Mouse (Mus musculus): ENCODE results near the gene Ybx1.

Gene Ybx1

DNA sequence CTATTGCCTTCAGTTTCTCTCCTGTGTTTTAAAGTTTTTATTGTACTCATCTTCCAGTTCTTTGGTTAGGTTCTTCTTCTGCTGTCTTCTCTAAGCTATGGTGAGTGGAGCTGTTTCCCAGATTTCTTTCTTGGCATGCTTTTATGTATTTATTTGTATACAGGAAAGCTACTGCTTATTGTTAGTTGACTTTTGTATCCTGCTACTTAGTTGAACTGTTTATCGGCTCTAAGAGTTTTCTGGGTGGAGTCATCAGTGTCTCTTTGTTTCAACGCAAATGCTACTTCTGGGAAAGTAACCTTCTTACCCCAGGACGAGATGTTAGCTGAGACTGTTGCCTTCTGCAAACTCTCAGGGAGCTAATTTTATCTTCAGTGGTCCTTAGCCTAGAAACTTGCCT lies 30.9 kb downstream of the Ybx1 start:
- DNase-seq = no peak

DNA sequence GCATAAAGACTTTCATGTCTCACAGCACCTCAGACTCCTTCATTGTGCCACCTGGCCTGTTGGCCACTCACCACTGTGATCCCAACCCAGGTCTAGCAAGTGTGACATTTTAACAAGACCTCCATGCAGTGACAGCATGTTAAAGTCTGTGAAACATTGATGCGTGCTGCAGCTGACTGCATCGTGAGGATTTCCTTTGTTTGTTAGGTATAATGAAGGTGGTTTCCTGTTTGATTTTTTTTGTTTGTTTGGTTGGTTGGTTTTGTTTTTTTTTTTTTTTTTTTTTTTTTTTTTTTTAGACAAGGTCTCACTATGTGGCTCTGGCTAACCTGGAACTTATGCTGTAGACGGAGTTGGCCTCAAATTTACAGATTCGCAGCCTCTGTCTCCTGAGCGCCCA lies 31.9 kb downstream of the Ybx1 start:
- no peak for DNase-seq

DNA sequence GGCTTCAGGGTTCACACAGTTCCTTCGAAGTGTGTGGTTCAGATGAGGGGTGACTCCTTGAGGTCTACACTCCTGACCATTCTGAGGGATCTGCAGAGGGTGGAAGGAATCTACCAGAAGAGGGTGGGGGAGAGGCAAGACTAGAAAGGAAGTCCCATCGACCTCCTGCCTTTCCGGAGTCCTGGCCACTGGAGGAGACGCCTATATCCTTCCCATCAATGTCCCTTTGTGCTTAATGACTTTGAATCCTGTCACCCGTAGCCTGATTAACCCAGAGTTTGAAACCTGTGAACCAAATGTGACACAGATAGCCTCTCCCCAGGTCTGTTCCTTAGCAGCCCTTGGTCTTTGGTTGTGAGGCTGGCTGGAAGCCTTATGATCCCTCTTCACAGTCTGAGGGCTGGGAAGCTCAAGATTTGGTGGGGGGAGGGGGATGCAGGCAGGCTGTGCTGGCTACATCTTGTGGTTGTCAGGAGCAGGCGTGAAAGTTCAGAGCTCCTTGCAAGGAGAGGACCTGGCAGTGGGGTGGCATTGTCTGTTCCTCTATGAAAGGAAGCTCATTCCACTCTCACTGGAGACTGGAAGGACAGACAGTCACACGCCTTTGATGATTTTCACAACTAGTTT lies 33.2 kb downstream of the Ybx1 start:
- no peak for DNase-seq

DNA sequence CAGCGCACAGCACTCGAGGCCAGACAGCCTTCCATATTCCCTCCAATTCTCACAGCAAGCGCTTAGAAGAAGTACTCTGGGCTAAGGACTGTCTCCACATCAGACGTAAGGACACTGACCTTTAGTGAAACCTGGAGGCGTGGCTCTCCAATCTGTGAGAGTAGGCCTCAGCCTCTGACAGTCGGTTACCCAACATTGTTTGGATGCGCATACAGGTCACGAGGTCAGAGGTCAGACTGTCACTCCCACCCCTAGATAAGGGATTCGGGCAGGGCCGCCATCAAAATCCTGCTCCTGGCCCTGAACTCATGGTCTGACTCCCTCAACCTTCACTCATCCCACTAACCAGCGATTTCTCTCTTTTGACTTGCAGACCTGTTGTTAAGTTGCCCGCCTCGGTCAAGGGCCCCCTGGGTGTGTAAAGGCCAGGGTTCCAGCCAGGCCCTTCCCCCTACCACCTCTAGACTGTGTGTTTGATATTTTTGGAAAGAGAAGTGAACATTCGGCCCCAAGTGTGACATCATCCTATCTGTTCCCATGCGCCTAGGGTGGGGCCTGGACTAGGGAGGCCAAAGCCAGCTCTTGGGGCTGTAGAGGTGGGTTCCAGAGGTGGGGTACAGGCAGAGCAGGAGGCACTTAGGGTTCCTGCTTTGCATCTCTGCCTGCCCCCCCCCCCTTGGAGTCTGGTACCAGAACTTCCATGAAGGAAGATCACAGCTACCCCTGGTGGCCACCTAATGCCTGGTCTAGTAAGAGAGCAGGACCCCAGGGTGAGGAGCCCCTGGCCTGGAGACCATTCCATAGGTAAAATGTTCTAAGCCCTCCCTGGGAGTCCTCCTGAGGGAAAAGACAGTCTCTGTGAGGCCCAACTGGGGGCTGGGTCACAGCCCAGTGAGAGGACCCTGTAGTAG lies 34.8 kb downstream of the Ybx1 start:
- DNase-seq = no peak

DNA sequence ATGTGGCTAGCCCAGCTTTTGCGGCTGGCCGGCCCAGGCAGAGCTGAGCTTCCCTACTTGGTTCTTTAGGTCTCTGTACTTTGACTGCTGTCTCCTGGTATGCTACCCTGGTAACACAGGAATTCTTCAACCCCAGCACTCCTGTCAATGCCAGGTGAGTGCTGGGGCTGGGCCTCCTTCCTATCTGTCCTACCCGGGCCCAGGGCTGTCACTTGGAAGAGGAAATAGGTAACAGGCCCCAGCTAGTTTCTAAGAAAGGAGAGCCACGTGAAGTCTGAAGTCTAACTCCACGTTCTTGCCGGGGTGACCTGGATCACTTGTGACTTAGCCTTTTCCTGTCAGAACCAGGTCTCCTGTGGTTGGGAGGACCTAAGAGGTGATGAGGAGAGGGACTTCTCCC lies 37.3 kb downstream of the Ybx1 start:
- DNase-seq = no peak

DNA sequence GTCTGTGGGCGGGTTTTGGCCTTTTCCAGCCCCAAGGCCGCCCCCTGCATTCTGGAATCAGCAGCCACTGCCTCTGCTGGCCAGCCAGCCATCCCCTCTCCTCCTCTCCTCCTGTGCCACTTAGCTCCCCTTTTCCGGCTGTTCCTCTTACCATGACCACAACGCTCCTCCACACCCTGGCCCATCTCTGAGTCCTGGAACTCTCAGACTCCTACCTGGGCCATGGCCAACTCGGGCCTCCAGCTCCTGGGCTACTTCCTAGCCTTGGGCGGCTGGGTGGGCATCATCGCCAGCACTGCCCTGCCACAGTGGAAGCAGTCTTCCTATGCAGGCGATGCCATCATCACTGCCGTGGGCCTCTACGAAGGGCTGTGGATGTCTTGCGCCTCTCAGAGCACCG lies 39.1 kb downstream of the Ybx1 start, which contains the start of gene Cldn19:
Gene Cldn19 (plus strand): TSS at position 64 of the 400 bp plus-strand sequence.
- DNase-seq = no peak

DNA sequence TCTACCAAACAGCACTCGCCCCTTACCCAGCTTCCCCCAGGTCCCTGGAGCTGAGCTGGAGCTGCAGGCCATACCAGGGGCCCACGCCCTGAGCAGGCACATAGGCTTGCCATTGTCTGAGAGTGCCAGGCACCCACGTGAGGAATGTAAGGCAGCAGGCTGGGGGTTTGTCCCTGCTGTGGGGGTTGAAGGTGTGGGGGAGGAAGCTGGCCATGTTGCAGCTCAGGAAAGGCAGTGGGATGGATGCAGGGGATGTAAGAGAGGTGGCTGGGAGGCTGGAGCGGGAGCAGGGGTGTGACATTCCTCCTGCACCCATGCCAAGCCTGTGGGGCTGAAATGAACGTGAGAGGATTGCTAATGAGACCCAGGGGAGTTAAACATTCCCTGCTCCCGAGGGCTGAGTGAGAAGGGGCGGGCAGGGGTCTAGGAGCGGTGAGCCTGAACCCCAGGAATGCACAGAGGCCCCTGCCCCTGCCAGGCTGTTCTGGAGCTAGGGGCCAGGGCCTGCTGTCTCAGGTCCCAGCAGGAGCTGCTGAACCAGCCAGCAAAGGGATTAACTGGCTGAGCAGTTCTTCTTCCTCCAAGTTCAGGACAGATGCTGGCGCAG lies 40.3 kb downstream of the Ybx1 start:
- DNase-seq = no peak

DNA sequence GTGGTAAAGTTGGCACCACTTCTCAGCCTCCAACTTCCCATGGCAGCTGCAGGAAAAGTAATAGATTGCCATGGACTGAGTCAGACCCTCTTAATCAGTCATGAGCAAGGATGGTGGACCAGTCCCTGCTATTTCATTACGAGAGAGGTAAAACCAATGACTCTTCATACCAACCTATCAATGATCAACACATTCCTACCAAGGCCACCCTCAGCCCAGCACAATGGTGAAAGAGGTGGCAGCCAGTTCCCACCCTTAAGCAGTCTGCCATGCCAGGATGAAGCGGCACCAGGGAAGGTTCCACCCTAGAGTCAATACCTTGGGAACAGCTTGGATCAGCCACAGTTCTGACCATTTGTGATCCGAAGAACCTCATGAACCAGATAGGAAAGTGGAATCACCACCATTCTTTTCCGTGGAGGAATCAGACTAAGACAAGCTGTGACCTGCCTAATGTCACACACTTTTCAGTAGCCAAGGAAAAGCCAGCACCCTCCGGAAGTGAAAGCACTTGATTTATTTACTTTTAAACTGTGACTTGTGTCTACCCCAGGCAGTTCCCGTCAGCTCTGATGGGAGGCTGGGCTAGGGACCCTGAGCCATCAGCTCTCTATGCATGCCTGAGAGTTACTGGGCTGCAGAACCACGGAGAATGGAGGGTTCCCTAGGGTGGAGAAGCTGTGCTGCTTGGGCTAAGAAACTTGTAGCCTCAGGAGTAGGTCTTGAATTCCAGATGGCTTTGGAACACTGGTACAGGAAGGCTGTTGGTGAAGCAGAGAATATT lies 42.2 kb downstream of the Ybx1 start:
- DNase-seq = no peak

DNA sequence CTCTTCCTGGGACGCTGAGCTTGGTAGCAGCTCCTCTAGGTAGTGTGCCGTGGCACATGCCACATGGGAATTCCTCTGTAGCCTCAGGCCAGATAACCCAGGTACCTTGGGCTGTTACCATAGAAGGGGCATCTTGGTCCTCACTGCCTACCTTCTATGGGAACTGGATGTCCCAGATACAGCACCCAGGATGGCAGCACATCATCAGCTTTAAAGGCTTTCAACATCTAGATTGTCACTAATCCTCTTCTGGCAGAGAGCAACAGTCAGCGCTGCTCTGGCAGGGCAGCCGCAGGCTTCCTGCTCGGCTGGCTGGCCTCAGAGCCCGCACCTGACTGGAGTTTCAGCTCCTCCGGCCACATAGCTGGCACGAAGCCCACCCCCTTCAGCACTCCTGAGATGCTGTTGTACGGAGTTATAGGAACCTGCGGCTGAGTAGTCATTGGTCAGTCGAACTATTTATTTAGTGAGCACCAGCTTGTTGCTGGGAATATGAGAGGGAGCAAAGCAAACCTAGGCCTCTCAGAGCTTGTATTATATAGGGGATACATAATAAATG lies 45.9 kb downstream of the Ybx1 start:
- DNase-seq = no peak

DNA sequence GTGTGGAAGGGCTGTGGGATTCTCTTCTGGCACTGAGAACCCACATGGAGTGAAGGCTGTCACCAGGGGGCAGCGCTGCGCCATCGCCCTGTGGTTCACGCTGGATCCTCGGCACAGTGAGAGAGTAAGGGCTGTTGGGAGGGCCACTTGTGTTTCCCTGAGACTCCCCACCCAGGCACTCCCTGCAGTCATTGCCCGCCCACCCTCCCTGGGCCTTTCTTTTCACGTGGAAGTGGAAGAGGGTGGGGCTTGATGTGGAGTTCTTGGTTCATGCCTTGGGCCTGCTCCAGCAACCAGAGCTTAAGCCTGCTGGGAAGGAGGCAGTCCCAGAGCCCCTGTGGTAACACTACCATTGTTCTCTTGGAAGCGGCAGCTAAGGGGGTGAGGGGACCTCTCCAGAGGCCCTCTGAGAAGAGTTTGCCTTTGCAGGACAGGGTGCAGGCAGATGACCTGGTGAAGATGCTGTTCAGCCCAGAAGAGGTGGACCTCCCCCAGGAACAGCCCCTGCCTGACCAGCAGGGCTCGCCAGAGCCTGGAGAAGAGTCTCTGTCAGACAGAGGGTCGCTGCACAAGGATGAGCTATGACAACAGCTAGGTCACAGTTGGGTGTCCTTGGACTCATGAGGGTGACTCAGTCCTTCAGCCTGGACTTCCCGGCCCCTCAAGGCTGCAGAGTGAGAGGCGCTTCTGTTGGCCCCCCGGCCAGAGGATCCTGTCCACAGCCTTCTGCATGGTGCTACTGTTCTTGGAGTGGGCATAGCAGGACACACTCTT lies 46.8 kb downstream of the Ybx1 start:
- DNase-seq = no peak

DNA sequence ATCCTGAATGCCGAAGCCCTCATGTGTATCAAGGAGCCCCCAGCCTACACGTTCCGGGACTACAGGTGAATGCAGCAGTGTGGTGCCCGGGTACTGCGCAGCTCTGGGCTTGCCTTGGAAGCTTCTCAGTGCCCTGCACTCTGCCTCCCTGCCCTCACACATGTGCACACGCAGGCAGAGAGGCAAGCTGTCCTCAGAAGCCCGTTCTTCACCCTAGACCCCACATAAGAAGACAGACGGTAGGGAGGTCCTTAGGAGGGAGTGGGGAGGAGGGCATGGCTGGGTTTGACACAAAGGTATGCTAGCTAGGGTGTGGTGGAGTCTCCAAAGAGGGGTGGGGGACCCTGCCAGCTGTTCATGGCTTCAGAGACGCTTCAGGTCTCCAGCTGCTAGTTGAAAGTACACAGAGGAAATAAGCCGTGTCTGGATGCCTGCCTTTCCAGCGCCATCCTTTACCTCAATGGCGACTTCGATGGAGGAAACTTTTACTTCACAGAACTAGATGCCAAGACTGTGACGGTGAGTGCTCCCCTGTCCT lies 47.6 kb downstream of the Ybx1 start:
- no peak for DNase-seq

DNA sequence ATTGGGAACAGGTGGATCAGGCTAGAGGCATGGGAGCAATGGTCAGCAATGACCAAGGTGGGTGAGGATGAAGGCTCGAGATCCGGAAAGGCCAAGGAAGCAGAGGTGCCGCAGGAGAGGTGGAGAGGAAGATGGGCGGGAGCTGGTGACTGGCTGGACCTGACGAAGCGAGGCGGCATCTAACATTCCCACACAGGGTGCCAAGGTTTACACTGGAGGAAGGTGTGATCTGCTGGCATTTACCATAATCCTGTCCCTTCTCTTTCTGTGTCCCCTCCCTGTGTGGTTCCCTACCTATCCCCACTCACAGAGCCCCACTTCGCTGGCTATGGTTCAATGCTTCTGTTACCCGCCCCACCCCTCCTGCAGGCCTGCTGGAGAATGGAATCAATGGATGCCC lies 48.4 kb downstream of the Ybx1 start:
- DNase-seq = no peak

DNA sequence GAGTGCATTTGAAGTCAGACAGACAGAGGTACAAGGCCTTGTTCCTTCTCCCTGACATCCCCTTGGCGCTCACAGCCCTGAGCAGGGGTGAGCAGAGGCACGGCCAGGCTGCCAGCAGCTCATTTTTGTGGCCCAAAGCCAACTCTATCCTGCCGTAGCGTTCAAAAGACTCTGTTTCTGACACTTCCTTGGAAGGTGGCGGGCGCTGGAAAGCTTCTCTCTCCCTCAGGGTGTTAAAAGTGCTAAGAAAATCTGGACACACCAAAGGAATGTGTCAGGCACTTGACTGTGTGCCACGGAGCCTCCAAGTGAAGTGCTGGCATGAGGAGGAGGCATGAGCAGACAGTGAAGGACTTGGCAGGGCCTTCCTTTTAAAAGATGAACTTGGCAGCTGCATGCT lies 48.8 kb downstream of the Ybx1 start:
- peak; percentile 49 for DNase-seq

DNA sequence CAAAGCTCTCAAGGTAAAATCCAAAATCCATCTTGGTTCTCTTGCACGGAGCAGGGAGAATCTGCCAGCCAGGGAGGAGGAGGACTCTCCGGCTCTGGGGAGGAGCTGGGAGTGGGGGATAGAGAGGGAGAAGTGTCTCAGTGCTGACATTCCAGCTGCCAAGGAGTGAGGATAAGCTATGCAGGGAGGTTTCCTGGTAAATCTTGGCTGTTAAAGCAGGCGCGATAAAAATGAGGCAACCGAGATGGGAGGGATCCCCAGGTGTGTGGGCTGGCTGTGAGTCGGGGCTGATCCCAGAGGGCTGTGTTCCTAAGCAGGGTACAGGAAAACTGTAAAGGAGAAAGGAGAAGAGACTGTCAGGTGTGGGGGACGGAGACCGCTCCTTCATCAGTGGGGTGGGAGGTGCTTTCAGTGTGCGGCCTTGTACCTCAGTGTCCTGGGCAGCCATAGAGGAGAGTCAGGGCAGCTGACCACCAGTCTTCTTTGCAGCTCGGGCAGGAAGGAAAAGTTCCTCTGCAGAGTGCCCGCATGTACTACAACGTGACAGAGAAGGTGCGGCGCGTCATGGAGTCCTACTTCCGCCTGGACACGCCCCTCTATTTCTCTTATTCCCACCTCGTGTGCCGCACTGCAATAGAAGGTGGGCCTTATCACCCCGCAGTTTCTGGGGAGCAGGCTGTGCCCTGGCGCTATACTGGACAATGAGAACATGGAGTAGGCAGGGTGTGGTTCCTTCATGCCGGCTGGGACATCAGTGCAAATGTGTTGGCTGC lies 49.8 kb downstream of the Ybx1 start:
- no peak for DNase-seq

DNA sequence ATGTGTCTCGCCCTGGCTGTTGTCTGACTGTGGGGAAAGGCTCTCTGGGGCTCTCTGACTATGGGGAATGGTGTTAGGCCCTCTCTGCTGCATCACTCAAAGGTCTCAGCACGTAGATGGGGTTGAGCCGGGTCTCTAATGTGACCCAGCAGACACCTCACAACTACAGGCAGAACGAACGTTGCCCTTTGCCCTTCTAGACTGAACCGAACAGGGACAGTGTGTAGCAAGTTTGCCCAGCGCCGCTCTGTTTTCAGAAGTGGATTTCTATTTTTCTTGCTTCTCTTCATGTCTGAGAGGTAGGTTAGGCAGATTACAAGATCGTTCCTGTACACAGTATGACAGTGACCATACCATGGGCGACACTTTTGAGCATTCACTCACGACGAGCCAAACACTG lies 51.8 kb downstream of the Ybx1 start:
- no peak for DNase-seq

DNA sequence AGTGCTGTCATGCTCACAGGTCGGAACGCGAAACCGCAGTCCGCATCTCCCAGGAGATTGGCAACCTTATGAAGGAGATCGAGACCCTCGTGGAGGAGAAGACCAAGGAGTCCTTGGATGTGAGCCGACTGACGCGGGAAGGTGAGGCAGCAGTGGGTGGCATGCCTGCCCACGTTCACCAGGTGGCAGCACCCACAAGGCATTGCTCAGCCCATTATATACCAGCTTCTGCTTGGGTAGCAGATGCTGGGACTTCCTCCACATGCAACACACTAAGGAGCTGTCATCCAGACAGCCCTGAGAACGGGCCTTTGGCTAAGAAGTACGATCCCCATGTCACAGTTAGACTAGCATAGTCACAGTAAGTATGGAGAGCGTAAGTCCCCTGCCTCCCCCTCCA lies 52.7 kb downstream of the Ybx1 start:
- no peak for DNase-seq

DNA sequence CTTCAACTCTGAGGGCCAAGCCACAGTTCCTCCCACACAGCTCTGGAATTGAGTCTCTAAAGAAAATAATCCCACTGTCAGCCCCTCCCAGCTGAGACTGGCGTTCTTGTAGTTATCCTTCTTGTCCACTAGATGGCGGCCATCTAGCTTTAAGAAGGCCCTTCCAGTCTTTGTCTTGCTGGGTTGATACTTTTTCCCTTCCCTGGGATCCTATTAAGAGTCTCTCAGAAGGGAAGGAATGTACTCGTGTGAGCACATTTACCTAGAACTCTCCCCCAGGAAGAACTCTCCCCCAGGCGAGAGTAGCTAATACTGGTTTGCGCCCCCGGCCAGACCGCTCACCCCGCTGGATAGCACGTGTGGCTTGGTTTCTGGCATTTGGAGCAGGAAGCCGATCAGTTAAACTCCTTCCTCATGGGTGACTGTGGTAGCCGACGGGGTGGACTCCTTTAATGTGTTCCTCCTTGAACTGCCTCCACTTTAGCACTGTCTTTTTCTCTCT lies 55.2 kb downstream of the Ybx1 start:
- peak; percentile 39 for DNase-seq

DNA sequence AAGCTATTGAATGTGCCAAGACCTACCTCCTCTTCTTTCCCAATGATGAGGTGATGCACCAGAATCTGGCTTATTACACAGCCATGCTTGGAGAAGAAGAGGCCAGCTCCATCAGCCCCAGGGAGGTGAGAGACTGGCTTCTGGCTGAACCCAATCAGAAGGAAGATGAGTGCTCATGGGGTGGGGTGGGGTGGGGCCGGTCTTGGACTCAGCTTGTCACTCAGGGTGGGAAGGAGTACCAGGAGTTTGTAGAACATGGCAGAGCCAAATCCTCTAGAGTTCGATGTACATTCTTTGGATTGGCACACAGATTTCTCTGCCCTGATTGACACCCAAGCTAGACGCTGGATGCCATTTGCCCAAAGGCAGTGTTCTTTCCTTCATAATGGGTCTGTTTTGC lies 55.7 kb downstream of the Ybx1 start:
- no peak for DNase-seq

DNA sequence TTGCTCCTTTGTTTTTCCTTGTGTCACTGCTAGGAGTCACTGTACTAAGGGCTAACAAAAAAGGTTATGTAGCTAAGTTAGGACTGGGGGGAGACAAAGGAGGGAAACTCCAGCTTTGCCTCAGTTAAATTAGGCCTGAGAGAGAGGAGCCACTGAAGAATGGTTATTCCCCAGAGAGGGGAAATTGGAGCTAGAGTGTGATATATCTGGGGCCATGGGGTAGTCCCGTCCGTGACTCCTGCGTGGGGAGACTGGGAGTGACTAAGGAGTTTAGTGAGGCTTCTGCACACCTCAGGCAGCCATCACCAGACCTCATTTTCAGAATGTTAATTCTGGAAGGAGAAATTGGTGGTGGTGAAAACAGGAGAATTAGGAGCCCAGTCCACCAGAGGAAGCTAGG lies 60.1 kb downstream of the Ybx1 start:
- DNase-seq = no peak

DNA sequence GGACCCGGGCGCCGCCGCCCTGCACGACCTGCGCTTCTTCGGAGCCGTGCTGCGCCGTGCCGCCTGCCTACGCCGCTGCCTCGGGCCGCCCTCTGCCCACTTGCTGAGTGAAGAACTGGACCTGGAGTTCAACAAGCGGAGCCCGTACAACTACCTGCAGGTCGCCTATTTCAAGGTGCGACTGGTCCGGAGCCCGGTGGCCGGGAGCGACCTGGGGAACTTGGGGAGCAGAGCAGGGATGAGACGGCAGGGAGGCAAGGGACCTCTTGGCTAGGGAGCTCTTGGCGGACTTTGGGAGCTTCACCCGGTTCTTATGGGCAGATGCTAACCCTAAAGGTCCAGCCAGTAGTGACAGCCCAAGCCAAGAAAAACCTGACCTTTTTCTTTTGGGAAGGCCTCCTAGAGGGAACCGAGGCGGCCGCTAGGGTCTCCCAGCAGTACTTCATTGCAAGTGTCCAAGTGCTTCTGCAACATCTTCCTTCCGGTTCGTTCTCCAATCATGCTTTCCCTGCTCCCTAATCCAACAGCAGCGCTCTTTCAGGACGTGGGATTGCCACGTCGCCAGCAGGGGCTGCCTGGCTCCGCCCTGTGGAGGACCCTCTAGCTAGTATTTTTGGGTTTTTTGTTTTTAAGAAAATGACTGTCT lies 61.0 kb downstream of the Ybx1 start:
- peak; percentile 66 for DNase-seq

All from cerebellum, adult 9-11 months (tissue).